ENCODE assay signal across 8 mouse cellular contexts in genomic region chr7:127777474-127778266, GRCm38 (mm10). TPM values are rescaled to one million over a fixed set of nuclear protein-coding genes. Genes with fewer than 3 reads are reported as not detected.
DNase-seq lines count a peak whose midpoint lies in the region; ATAC-seq and TF ChIP-seq lines count a peak whose summit lies in the region.

No protein-coding gene starts in this region.

- H3K4me1 ChIP-seq in forebrain, embryonic 15.5 days = peaks cover 14% of the 10 kb centered on the region
- peaks cover 7 to 12% of the 10 kb centered on the region in 2 experiments for H3K4me1 ChIP-seq in liver, embryonic 14.5 days (replicated peaks; ENCODE audit: control insufficient read depth in 2 of 2, insufficient read depth in 2 of 2, low read length in 1 of 2)
- H3K4me1 ChIP-seq in neural tube, embryonic 11.5 days (ENCODE audit: control insufficient read depth, insufficient read depth, low read length) = peaks cover 6% of the 10 kb centered on the region

- DNase-seq in right cerebral cortex, postnatal 25 days = peak; percentile 44
- DNase-seq in right cerebral cortex, postnatal 36 days (ENCODE audit: low spot score in 2 of 2) = no peak
- DNase-seq in cerebellum, adult 11 months = peak; percentile 66
- DNase-seq in induced T-regulatory cell, adult 2 months (ENCODE audit: low read depth) = peak; percentile 76
- no peak for DNase-seq in liver, embryonic 14.5 days (ENCODE audit: low read depth in 3 of 3, low spot score in 3 of 3)
- peak; percentile 73 for DNase-seq in neural tube, embryonic 11.5 days (ENCODE audit: low spot score)
- DNase-seq in urinary bladder, postnatal 14 days (ENCODE audit: low spot score) = peak; percentile 54

- no peak for TF ChIP-seq EP300 in liver, embryonic 14.5 days (IDR thresholded peaks at IDR 0.05; ENCODE audit: low read depth)

- H3K9ac ChIP-seq in forebrain, embryonic 15.5 days (replicated peaks) = peak overlapping the region; percentile 87
- H3K9ac ChIP-seq in liver, embryonic 14.5 days (replicated peaks) = peak overlapping the region; percentile 94
- H3K9ac ChIP-seq in neural tube, embryonic 11.5 days (ENCODE audit: low read length) = peak overlapping the region; percentile 95

- ATAC-seq in forebrain, embryonic 15.5 days (replicated peaks) = peak; percentile 32
- ATAC-seq in liver, embryonic 14.5 days (ENCODE audit: insufficient read depth) = peak; percentile 55
- peak; percentile 51 for ATAC-seq in neural tube, embryonic 11.5 days (ENCODE audit: insufficient read depth, low FRiP score, low TSS enrichment)

- TF ChIP-seq CTCF in liver, embryonic 14.5 days (IDR thresholded peaks at IDR 0.05; ENCODE audit: low read depth) = peak; percentile 18; the same call in 1 of the 2 replicates

- peak overlapping the region; percentile 78 for H3K4me2 ChIP-seq in forebrain, embryonic 15.5 days (replicated peaks)
- peak overlapping the region; percentile 92 for H3K4me2 ChIP-seq in liver, embryonic 14.5 days (ENCODE audit: low read depth)
- H3K4me2 ChIP-seq in neural tube, embryonic 11.5 days (ENCODE audit: low read depth) = peak overlapping the region; percentile 90

- peak overlapping the region; percentile 99 for H3K27ac ChIP-seq in forebrain, embryonic 15.5 days (replicated peaks)
- H3K27ac ChIP-seq in liver, embryonic 14.5 days = peak overlapping the region; percentile 76
- H3K27ac ChIP-seq in neural tube, embryonic 11.5 days (ENCODE audit: low read depth, low read length) = peak overlapping the region; percentile 93

- H3K36me3 ChIP-seq in forebrain, embryonic 15.5 days = peaks cover 40% of the 10 kb centered on the region
- peaks cover 35% of the 10 kb centered on the region for H3K36me3 ChIP-seq in liver, embryonic 14.5 days (replicated peaks; ENCODE audit: control insufficient read depth, insufficient read depth, low read depth)
- H3K36me3 ChIP-seq in neural tube, embryonic 11.5 days (ENCODE audit: control insufficient read depth, insufficient read depth, low read length) = peaks cover 12% of the 10 kb centered on the region

- H3K4me3 ChIP-seq in forebrain, embryonic 15.5 days = peak overlapping the region; percentile 66
- peak overlapping the region; percentile 79 to 99 for H3K4me3 ChIP-seq in liver, embryonic 14.5 days (ENCODE audit: insufficient read depth in 1 of 2, low read depth in 2 of 2, low read length in 2 of 2)
- peak overlapping the region; percentile 78 for H3K4me3 ChIP-seq in neural tube, embryonic 11.5 days (ENCODE audit: low read depth, low read length)

- no peaks in the 10 kb centered on the region for H3K9me3 ChIP-seq in forebrain, embryonic 15.5 days
- no peaks in the 10 kb centered on the region for H3K9me3 ChIP-seq in liver, embryonic 14.5 days (ENCODE audit: control insufficient read depth, low read length)
- no peaks in the 10 kb centered on the region for H3K9me3 ChIP-seq in neural tube, embryonic 11.5 days (ENCODE audit: control insufficient read depth, low read length)

- no peaks in the 10 kb centered on the region for H3K27me3 ChIP-seq in forebrain, embryonic 15.5 days
- H3K27me3 ChIP-seq in liver, embryonic 14.5 days (ENCODE audit: control insufficient read depth, insufficient read depth, low read length) = no peaks in the 10 kb centered on the region
- H3K27me3 ChIP-seq in neural tube, embryonic 11.5 days (ENCODE audit: control insufficient read depth, insufficient read depth, low read length) = no peaks in the 10 kb centered on the region

- WGBS in forebrain, embryonic 15.5 days = 2% methylated on average over 55 of the region's 66 CpGs
- 5% methylated on average over 49 of the region's 66 CpGs for WGBS in liver, embryonic 14.5 days (ENCODE audit: insufficient replicate concordance)
- 5% methylated on average over 44 of the region's 66 CpGs for WGBS in neural tube, embryonic 11.5 days

RNA-seq across cellular contexts. Expression of gene Setd1a, which starts 1.2 kb away (rescaled TPM):
- 22.4 and 24.8 TPM in 2 replicates for polyA plus RNA-seq in forebrain, embryonic 15.5 days (2015; fragmentation: Nextera tagmentation; extraction: Ambion mirVana)
- 5.7 TPM in 2 replicates for polyA plus RNA-seq in liver, embryonic 14.5 days (2012; rRNA removed)
- polyA plus RNA-seq in liver, embryonic 14.5 days (2014; fragmentation: Nextera tagmentation; extraction: Ambion mirVana) = 10.5 and 12.3 TPM in 2 replicates
- 27.2 and 28.5 TPM in 2 replicates for polyA plus RNA-seq in neural tube, embryonic 11.5 days (2014; fragmentation: Nextera tagmentation; extraction: Ambion mirVana)

RNA-seq across cellular contexts. Expression of gene Gm49388, which starts 7.7 kb away (rescaled TPM):
- not detected in 2 replicates for polyA plus RNA-seq in forebrain, embryonic 15.5 days (2015; fragmentation: Nextera tagmentation; extraction: Ambion mirVana)
- polyA plus RNA-seq in liver, embryonic 14.5 days (2012; rRNA removed) = 1.2 TPM in 1 of 2 replicates, not detected in the other
- not detected in 2 replicates for polyA plus RNA-seq in liver, embryonic 14.5 days (2014; fragmentation: Nextera tagmentation; extraction: Ambion mirVana)
- polyA plus RNA-seq in neural tube, embryonic 11.5 days (2014; fragmentation: Nextera tagmentation; extraction: Ambion mirVana) = not detected in 2 replicates

RNA-seq across cellular contexts. Expression of gene Orai3, which starts 8.1 kb away (rescaled TPM):
- 8.7 and 8.8 TPM in 2 replicates for polyA plus RNA-seq in forebrain, embryonic 15.5 days (2015; fragmentation: Nextera tagmentation; extraction: Ambion mirVana)
- polyA plus RNA-seq in liver, embryonic 14.5 days (2012; rRNA removed) = 6.9 and 7.2 TPM in 2 replicates
- 3.9 and 4.9 TPM in 2 replicates for polyA plus RNA-seq in liver, embryonic 14.5 days (2014; fragmentation: Nextera tagmentation; extraction: Ambion mirVana)
- polyA plus RNA-seq in neural tube, embryonic 11.5 days (2014; fragmentation: Nextera tagmentation; extraction: Ambion mirVana) = 5.5 and 6.5 TPM in 2 replicates

RNA-seq across cellular contexts. Expression of gene Hsd3b7, which starts 22.7 kb away (rescaled TPM):
- 7.4 TPM in 2 replicates for polyA plus RNA-seq in forebrain, embryonic 15.5 days (2015; fragmentation: Nextera tagmentation; extraction: Ambion mirVana)
- 44.8 and 45.5 TPM in 2 replicates for polyA plus RNA-seq in liver, embryonic 14.5 days (2012; rRNA removed)
- 44.8 and 45.5 TPM in 2 replicates for polyA plus RNA-seq in liver, embryonic 14.5 days (2014; fragmentation: Nextera tagmentation; extraction: Ambion mirVana)
- 7.1 and 8.3 TPM in 2 replicates for polyA plus RNA-seq in neural tube, embryonic 11.5 days (2014; fragmentation: Nextera tagmentation; extraction: Ambion mirVana)

RNA-seq across cellular contexts. Expression of gene Fbxl19, which starts 33.3 kb away (rescaled TPM):
- 9.4 and 10.5 TPM in 2 replicates for polyA plus RNA-seq in forebrain, embryonic 15.5 days (2015; fragmentation: Nextera tagmentation; extraction: Ambion mirVana)
- 10.8 and 11.3 TPM in 2 replicates for polyA plus RNA-seq in liver, embryonic 14.5 days (2012; rRNA removed)
- polyA plus RNA-seq in liver, embryonic 14.5 days (2014; fragmentation: Nextera tagmentation; extraction: Ambion mirVana) = 0.85 and 1.1 TPM in 2 replicates
- polyA plus RNA-seq in neural tube, embryonic 11.5 days (2014; fragmentation: Nextera tagmentation; extraction: Ambion mirVana) = 6.7 and 7.7 TPM in 2 replicates

Comparison
In these comparisons a context has a peak if more than half of its experiments do, and no peak if none do; other contexts are left out.
1. DNase-seq: peak in right cerebral cortex, postnatal 25 days (single experiment), cerebellum, adult 11 months (single experiment), induced T-regulatory cell, adult 2 months (single experiment), neural tube, embryonic 11.5 days (single experiment) and urinary bladder, postnatal 14 days (single experiment); none in right cerebral cortex, postnatal 36 days (0 of 2) and liver, embryonic 14.5 days (0 of 3).
2. Peak in every context shown above with its lines, with median percentiles within 50 percentile points of each other: ATAC-seq, H3K27ac ChIP-seq, H3K4me2 ChIP-seq, H3K4me3 ChIP-seq and H3K9ac ChIP-seq.